Mouse (Mus musculus) ovary, adult 10 weeks (tissue): ENCODE measurements around the gene Zscan2. TPM values are rescaled to one million over a fixed set of nuclear protein-coding genes. Genes with fewer than 3 reads are reported as not detected.

Experiments
- polyA plus RNA-seq: library from polyadenylated mRNA; stranded (reverse); fragments of 350-450 nt; fragmentation: Illumina TruSeq; extraction: RNeasy Lipid Tissue Mini Kit (QIAGEN cat#74804); gene quantifications from one replicate; pipeline ENCODE4 v1.2.3, GENCODE M21; 2014

The Zscan2 gene
- polyA plus RNA-seq: 2.7 TPM

DNA sequence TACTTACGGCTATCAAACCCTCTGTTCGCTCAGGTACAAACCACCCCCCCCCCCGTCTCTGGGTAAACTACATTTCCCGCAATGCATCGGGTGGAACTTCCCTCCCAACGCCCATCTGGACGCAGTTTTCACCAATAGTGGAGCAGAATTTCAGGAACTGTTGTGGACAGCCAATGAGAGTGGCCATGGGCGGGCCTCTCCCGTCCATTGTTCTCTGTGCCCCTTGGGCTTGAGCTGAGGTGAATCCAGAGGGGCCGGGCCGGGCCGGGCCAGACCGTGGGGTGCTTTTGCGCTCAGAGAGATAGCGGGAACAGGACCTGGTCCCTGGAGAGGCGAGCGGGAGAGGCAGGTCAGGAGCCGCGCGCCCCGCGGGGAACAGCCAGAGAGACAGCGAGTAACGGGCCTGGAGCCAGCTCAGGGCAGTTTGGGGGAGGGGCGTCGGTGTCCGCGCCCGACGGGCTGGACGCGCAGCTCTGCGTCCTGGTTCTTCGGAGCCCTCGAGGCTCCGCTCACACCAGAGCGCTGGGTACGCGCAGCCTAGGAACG, at the start of gene Zscan2:
TSS of gene Zscan2 (plus strand) at position 192 of the 546 bp plus-strand sequence.

DNA sequence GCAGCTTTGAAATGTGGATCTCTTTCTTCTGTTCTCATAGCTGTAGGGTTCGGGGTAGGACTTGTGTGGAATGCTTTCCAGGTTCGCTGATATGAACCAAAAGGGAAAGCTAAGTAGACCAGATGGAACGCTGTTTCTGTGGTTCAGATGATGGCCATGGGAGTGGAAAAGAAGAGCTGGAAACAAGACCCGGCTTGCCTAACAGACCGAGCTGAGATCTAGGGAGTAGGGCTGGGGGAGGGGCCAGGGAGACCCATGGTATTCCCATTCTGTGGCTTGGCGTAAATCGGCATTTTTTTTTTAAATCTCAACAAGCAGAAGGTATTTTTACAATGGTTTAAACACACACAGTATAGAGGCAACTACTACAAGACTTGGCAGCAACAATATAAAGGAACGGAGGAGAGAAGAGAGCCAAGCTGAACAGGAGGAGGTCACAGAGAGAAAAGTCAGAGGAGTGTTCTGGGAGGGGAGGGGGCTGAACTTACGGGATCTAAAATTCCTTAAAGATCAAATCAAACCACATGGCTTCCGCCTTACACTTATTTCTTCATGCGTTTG, 34.8 kb upstream of the Zscan2 start, which contains the start of gene Iqgap1:
TSS of gene Iqgap1 (minus strand) at position 132 of the 561 bp plus-strand sequence.

DNA sequence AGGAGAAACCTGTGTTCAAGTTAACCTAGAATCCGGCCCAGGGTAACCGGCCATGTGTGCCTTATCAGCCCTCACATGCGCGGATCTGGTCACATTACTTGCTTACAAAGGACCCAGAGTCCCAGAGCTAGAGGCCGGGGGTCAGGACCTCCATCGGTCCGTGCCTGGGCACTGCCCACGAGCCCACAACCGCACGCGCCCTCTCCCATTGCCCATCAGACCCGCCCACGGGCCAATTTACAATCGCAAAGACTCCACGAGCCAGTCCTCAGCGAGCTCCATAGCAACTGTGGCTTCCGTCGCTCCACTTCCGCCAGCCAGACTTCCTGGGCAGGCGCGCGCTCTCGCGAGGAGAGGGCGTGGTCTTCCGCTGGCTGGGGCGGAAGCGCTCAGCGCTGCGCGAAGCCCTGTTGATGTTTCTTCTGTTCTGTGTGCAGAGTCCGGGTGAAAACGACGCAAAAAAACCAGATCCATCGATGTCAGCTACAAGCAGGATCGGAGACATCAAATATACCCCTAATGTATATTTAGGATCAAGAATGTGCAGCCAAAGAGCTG, 40.3 kb downstream of the Zscan2 start, which contains the start of gene Wdr73:
TSS of gene Wdr73 (minus strand) at position 326 of the 558 bp plus-strand sequence.

DNA sequence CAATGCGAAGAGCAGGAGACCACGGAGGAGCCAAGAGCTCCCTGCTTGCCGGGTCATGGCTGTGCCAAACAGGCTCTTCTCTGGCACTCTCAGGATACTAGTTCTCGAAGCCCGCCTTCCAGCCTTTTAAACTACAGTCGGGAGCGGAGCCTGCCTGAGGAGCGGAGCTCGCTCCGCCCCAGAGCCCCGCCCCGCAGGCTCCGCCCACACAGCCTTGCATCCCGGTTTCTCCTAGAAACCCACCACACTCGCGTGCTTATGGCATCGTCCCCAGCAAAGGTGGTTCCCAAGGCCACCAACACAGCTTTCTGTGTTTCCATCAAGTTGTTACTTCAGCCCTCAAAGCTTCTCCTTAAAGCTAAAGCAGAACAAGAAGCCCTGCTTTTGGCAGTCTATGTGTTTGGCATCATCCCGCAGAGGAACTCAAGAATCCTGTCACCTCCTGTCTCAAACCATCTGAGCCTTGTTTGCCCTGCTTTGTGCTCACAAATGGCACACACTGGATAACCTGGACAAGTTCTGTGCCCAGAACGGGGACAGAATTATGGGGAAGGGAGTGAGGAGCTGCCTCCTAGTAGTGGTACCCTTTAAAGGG, 44.3 kb downstream of the Zscan2 start, which contains the start of gene Nmb:
TSS of gene Nmb (minus strand) at position 156 of the 595 bp plus-strand sequence.

Other genes starting within 250 kb of the Zscan2 start
- gene Crtc3, start 172.0 kb upstream of the Zscan2 start, polyA plus RNA-seq: 6.0 TPM
- 73.3 TPM for gene Iqgap1, start 34.9 kb upstream of the Zscan2 start, polyA plus RNA-seq
- gene Wdr73, start 40.3 kb downstream of the Zscan2 start, polyA plus RNA-seq: 24.0 TPM
- 1.9 TPM for gene Nmb, start 44.2 kb downstream of the Zscan2 start, polyA plus RNA-seq
- gene Sec11a, start 86.9 kb downstream of the Zscan2 start, polyA plus RNA-seq: 203 TPM
- gene Zfp592, start 132.8 kb downstream of the Zscan2 start, polyA plus RNA-seq: 12.2 TPM
- 0.23 TPM for gene Alpk3, start 196.7 kb downstream of the Zscan2 start, polyA plus RNA-seq